Mouse (Mus musculus) C2C12 (cell line): Measurements from ENCODE around the gene Oas1g.

Experiments
- CEBPB ChIP-seq: IDR thresholded peaks from one replicate; pipeline ENCODE4 v1.6.1; 2011; ENCODE audit warnings: low read depth, mild to moderate bottlenecking, control low read depth, moderate library complexity
- CTCF ChIP-seq: IDR thresholded peaks from one replicate; pipeline ENCODE4 v1.5.1; 2011; ENCODE audit not compliant: control insufficient read depth, insufficient read depth, insufficient read length

- TF ChIP-seq CTCF (no peak), CEBPB (no peak)
Measured at GRCm38 (mm10) chr5:120892243-120892660, 4.8 kb upstream of the Oas1g start.
